Mouse (Mus musculus): ENCODE measurements around the gene Chd2. TPM values are rescaled to one million over a fixed set of nuclear protein-coding genes. Genes with fewer than 3 reads are reported as not detected.
"Not testable (repeated sequence)": the region's sequence is repeated elsewhere in the genome, so short reads cannot be mapped to it uniquely, and the experiment has no call there.

Gene Chd2
- polyA plus RNA-seq, 1 experiment = 47.9 TPM

DNA sequence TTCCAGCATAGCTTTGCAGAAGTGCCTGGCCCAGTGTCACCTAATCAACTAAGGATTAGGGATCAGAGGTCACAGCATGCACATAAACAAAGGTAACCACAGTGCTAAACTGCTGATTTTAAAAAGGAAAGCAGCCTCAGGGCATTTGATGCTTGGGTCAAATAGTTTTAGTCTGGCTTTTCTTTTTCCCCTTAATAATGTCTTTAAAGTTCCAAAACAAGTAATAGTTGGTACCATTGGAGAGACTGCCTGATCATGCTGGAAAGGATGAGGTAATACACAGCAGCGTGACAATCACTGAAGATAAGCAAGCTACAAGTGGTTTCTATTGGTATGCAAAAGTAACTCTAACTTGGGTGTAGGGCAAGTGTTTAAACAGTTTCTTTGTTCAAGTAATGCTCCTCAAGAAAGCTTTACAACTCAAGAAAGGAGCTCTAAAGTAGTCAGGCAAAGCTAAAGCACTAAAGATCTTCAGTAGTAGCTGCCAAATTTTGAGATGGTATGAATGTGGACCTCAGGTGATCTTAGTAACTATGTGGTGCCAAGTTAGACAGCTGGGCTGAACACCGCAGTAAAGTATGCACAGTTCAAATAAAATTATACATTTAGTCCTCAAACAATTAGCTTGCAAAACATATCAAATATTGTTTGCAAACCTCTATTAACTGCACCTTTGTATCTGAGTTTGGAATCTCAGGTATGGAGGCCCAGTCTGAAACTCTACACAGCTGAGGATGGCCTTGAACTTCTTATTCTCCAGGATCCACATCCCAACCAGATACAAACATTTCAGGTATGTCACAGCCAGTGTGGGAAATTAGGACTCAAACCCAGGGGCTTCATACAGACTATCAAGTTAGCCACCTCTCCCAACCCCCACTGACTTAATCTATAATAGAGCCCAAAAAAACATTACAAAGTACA, 6.4 kb downstream of the Chd2 start:
- TF ChIP-seq POLR2A (IDR thresholded peaks at IDR 0.05; ENCODE audit: borderline replicate concordance, low read depth, low read length) (no peak), CTCF (IDR thresholded peaks at IDR 0.05; ENCODE audit: low read depth, low read length) (no peak)
- 0 out of 2 replicates have a peak overlapping the region, but pooled peaks have one; percentile 5 for H3K4me3 ChIP-seq (ENCODE audit: insufficient read depth, low read length)
- peak overlapping the region; percentile 18 for H3K27ac ChIP-seq (ENCODE audit: insufficient read depth, low read depth, low read length)
- peaks cover 44% of the 10 kb centered on the region for H3K4me1 ChIP-seq (ENCODE audit: control insufficient read depth, insufficient read depth, low read length)

DNA sequence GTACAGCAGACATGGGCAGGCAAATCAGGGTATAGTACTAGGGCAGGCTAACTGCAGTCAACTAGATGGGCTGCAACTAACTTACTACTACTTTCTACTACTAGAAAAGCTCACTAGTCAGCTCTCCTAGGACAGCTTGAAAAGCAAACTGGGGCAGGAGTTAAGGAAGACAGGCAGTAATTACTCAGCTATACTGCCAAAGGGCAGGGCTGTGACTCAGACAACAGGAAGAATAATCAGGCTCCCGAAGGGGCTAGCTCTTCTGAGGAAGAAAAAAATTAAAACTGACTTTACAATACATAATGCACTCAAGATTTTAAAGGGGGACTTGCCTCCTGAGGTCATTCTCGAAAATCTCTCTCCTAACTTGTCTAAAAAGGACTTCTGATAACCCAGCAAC, 8.2 kb downstream of the Chd2 start:
- Histone ChIP-seq H3K4me1 (ENCODE audit: control insufficient read depth, insufficient read depth, low read length) (peaks cover 48% of the 10 kb centered on the region), H3K4me3 (ENCODE audit: insufficient read depth, low read length) (peak overlapping the region; percentile 45), H3K27ac (ENCODE audit: insufficient read depth, low read depth, low read length) (peak overlapping the region; percentile 98)
- TF ChIP-seq CTCF (IDR thresholded peaks at IDR 0.05; ENCODE audit: low read depth, low read length) (no peak), POLR2A (IDR thresholded peaks at IDR 0.05; ENCODE audit: borderline replicate concordance, low read depth, low read length) (no peak)

DNA sequence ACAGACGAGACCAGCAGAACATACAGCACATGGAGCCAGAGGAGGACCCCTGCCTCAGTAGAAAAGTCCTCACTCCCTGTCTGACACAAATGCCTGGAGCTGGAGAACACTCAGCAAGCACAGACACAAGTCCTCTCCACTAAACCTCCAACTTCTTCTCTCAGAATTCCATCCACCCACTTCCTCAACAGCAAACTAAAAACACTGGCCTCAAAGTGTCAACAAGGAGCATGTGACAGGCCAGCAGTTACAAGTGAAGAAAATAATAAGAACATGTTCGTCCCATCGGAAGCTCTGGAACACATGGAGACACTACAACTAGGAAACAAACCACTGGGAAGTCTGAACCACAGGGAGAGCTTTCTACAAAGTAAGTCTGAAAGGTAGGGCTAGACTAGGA, 8.7 kb downstream of the Chd2 start:
- peak overlapping the region; percentile 98 for H3K27ac ChIP-seq (ENCODE audit: insufficient read depth, low read depth, low read length)
- peaks cover 48% of the 10 kb centered on the region for H3K4me1 ChIP-seq (ENCODE audit: control insufficient read depth, insufficient read depth, low read length)
- TF ChIP-seq CTCF (IDR thresholded peaks at IDR 0.05; ENCODE audit: low read depth, low read length) (no peak), POLR2A (IDR thresholded peaks at IDR 0.05; ENCODE audit: borderline replicate concordance, low read depth, low read length) (no peak)
- peak overlapping the region; percentile 45 for H3K4me3 ChIP-seq (ENCODE audit: insufficient read depth, low read length)

DNA sequence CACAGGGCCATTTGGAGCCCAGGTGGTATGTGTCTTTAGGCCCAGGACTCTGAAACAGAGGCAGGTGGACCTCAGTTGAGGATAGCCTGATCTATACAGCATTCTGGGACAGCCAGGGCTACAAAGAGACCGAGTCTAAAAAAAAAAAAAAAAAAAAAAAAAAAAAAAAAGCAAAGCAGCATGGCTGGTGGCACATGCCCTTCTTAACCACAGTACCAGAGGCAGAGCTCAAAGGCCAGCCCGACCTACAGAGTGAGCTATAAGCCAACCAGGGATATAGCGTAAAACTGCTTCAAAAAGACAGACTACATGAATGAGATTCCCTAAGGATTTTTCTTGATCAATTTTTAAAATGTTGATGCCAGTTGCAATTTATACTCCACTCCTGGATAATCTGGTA, 9.5 kb downstream of the Chd2 start:
- Histone ChIP-seq H3K4me1 (ENCODE audit: control insufficient read depth, insufficient read depth, low read length) (peaks cover 48% of the 10 kb centered on the region), H3K4me3 (ENCODE audit: insufficient read depth, low read length) (no peak overlapping the region), H3K27ac (ENCODE audit: insufficient read depth, low read depth, low read length) (peak overlapping the region; percentile 98)
- TF ChIP-seq POLR2A (IDR thresholded peaks at IDR 0.05; ENCODE audit: borderline replicate concordance, low read depth, low read length) = no peak
- TF ChIP-seq CTCF (IDR thresholded peaks at IDR 0.05; ENCODE audit: low read depth, low read length) = no peak

DNA sequence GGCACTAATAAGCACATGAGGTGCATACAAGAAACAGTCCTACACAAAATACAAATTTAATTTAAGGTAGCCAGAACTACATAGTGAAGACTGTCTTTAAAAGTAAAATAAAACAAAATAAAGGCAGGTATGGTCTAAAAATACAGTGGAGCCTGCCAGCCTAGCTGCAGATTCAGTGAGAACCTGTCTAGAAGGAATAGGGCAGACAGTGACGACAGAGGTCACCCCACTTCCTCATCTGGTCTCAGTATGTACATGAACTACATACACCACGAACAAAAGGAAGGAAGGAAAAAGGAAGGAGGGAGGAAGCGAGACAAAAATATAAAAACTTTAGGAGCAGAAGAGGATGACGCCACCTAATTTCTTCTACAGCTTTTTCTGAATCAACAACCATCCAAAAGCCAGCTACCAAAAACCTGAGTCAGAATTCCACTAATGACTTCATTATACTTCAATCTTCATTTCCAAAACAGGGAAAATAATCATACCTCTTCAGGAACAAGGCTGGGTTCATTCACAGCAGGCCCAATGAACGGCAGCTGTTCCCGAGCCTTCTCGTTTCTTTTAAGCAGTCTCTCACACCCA, 10.0 kb downstream of the Chd2 start:
- TF ChIP-seq POLR2A (IDR thresholded peaks at IDR 0.05; ENCODE audit: borderline replicate concordance, low read depth, low read length) (no peak), CTCF (IDR thresholded peaks at IDR 0.05; ENCODE audit: low read depth, low read length) (no peak)
- Histone ChIP-seq H3K4me3 (ENCODE audit: insufficient read depth, low read length) (no peak overlapping the region), H3K27ac (ENCODE audit: insufficient read depth, low read depth, low read length) (peak overlapping the region; percentile 98), H3K4me1 (ENCODE audit: control insufficient read depth, insufficient read depth, low read length) (peaks cover 52% of the 10 kb centered on the region)

DNA sequence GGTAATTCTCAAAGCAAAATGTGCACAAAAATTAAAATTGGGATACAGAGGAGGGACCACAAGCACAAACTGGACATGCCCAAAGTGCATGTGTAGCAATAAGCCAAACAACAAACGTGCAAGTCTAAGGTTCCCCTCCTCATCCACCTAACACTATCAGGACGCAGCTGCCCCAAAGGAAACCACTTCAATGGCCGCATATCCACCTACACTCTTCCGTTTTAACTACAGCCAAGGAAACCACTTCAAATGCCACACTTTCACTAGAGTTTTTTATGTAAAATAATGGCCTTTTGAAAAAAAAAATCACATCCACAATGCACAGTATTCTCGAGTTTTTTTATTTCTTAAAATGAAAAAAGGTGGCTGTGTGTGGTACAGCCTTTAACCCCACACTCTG, 10.8 kb downstream of the Chd2 start:
- TF ChIP-seq POLR2A (IDR thresholded peaks at IDR 0.05; ENCODE audit: borderline replicate concordance, low read depth, low read length) = no peak
- no peak for TF ChIP-seq CTCF (IDR thresholded peaks at IDR 0.05; ENCODE audit: low read depth, low read length)
- Histone ChIP-seq H3K27ac (ENCODE audit: insufficient read depth, low read depth, low read length) (peak overlapping the region; percentile 98), H3K4me1 (ENCODE audit: control insufficient read depth, insufficient read depth, low read length) (peaks cover 50% of the 10 kb centered on the region), H3K4me3 (ENCODE audit: insufficient read depth, low read length) (no peak overlapping the region)

DNA sequence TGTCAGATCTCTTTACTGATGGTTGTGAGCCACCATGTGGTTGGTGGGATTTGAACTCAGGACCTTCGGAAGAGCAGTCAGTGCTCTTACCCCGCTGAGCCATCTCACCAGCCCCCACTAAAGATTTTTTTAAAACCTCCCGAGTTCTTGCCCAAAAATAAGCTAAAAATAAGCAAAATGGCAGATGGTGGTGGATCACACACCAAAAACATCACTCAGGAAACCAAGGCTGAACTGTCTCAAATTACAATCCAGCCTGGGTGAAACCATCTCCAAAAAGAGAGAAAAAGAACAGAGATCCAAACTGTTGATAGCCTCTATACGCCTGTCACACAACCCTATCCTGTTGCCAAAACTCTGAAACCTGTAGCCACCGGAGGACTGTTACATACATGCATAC, 11.5 kb downstream of the Chd2 start:
- Histone ChIP-seq H3K4me1 (ENCODE audit: control insufficient read depth, insufficient read depth, low read length) (peaks cover 44% of the 10 kb centered on the region), H3K4me3 (ENCODE audit: insufficient read depth, low read length) (no peak overlapping the region), H3K27ac (ENCODE audit: insufficient read depth, low read depth, low read length) (no peak overlapping the region)
- TF ChIP-seq POLR2A (IDR thresholded peaks at IDR 0.05; ENCODE audit: borderline replicate concordance, low read depth, low read length) = no peak
- TF ChIP-seq CTCF (IDR thresholded peaks at IDR 0.05; ENCODE audit: low read depth, low read length) = no peak

DNA sequence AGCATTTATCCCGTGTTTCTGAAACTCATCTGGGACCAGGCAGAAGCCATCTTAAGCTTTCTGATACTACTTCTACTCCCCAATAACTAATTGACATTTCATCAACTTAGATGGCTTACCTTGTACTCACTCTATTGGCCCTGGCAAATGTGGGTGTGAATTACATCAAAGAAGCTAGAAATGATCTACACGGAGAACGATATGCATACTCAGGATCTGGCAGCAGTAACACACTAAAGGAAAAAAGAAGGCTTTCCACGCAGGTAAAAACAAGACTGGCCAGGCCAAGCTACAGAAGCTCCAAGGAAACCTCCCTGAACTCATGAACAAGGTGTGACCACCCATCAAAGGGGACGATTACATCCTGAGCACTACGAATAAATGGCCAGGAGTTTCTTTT, 12.4 kb downstream of the Chd2 start:
- Histone ChIP-seq H3K4me1 (ENCODE audit: control insufficient read depth, insufficient read depth, low read length) (peaks cover 44% of the 10 kb centered on the region), H3K27ac (ENCODE audit: insufficient read depth, low read depth, low read length) (0 out of 2 replicates have a peak overlapping the region, but pooled peaks have one; percentile 9)

DNA sequence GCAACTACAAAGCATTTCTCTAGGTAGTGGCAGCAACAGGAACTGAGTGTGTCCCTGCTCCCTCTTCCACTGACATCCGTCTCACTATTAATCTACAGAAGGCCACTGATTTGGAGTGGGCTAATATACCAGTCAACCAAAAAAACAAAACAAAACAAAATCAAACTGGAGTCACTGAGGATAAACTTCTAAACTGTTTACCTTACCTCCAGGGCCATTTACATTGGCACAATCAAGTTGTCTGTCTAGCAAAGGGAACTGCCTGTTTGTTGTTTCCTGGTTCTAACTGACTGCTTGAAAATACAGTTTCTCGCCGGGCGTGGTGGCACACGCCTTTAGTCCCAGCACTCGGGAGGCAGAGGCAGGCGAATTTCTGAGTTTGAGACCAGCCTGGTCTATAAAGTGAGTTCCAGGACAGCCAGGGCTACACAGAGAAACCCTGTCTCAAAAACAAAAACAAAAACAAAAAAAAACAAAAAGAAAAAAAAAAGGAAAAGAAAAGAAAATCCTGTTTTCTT, 13.2 kb downstream of the Chd2 start:
- peaks cover 42% of the 10 kb centered on the region for H3K4me1 ChIP-seq (ENCODE audit: control insufficient read depth, insufficient read depth, low read length)
- H3K27ac ChIP-seq (ENCODE audit: insufficient read depth, low read depth, low read length) = peak overlapping the region; percentile 31; the same call in 1 of the 2 replicates
- not testable (repeated sequence) for H3K4me3 ChIP-seq (ENCODE audit: insufficient read depth, low read length)

More for the DNA sequence above, 12.4 kb downstream of the Chd2 start:
- no peak for TF ChIP-seq POLR2A (IDR thresholded peaks at IDR 0.05; ENCODE audit: borderline replicate concordance, low read depth, low read length)
- TF ChIP-seq CTCF (IDR thresholded peaks at IDR 0.05; ENCODE audit: low read depth, low read length) = no peak
- no peak overlapping the region for H3K4me3 ChIP-seq (ENCODE audit: insufficient read depth, low read length)

DNA sequence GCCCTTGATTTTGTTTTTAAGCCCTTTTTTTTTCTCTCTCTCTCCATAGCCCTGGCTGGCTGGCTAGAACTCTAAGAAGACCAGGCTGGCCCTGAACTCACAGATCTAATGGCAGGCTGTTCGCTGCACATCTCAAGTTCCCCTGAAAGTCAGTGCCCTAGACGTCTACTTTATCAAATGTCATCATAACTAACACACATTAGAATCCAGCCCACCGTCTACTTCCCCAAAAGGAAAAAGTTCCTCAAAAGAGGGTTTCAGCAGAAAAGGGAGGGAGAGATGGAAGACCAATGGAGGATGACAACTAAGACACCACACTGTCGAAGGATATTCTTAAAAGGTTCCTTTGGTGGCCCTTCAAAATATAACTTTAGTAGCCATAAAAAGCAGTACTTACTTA, 14.4 kb downstream of the Chd2 start:
- Histone ChIP-seq H3K4me3 (ENCODE audit: insufficient read depth, low read length) (no peak overlapping the region), H3K4me1 (ENCODE audit: control insufficient read depth, insufficient read depth, low read length) (peaks cover 41% of the 10 kb centered on the region), H3K27ac (ENCODE audit: insufficient read depth, low read depth, low read length) (peak overlapping the region; percentile 31)
- no peak for TF ChIP-seq POLR2A (IDR thresholded peaks at IDR 0.05; ENCODE audit: borderline replicate concordance, low read depth, low read length)
- TF ChIP-seq CTCF (IDR thresholded peaks at IDR 0.05; ENCODE audit: low read depth, low read length) = no peak

Data from bone marrow macrophage, adult 2 months (primary cell).